Mouse (Mus musculus) left cerebral cortex, postnatal 14 days (tissue): ENCODE data around the gene Srpk2. TPM values are rescaled to one million over a fixed set of nuclear protein-coding genes. Genes with fewer than 3 reads are reported as not detected.

Experiments used
- DNase-seq, 2 experiments: peaks; one replicate each; pipeline ENCODE4 v3.0.0; 2021 to 2022; ENCODE audit warnings: low spot score in 2 of 2, mixed read lengths in 1 of 2
- intact Hi-C: fragments of 180-260 bp; cut with DNase I; formaldehyde crosslinking; loops from one replicate; pipeline ENCODE4 v1.15.1; 2025
- total RNA-seq, 2 experiments: library from RNA; stranded (reverse); gene quantifications; 2 replicates each; pipeline ENCODE4 v1.2.3; 2021

The Srpk2 gene
- total RNA-seq, 2 experiments from 2014 or later = 182 to 186 TPM

GRCm38 (mm10) chr5:23518673-23519072 is 165.7 kb downstream of the Srpk2 start:
- intact Hi-C loops = no loop called here
- no peak for DNase-seq

DNA sequence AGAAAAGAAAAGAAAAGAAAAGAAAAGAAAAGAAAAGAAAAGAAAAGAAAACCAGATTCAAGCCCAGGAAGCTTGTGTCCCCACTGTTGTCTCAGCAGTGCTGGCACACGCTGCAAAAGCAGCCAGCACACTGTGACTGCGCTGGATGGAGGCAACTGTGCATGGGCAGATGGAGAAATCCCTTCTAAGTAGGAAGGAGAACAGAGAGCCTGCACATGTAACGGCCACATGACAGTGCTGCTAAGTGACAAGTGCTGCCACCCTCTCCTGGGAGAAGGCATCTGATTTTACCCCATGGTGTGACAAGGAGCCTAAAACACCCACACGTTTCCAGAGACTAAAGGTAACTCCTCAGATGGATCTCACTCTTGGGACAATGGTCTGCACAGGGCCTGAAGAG is 166.6 kb downstream of the Srpk2 start:
- intact Hi-C loops = no loop called here
- DNase-seq = peak; percentile 61 to 74

DNA sequence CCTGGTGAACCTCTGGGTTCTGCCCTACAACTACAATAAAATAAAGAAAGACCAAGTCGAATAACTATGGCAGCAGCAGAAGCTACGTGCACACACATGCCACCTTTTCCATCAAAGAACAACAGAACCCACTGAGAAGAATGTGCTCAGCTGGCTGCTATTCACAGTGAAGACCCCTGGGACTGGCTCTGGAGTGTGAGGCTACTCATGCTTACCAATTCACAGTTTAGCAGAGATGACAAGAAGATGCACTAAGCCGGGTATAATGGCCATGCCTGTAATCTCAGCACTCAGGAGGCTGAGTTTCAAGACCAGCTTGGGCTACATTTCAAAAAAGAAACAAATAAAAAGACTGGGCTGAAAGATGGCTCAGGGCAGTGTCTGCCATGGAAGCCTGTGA is 167.5 kb downstream of the Srpk2 start:
- no peak for DNase-seq
- intact Hi-C loops = no loop called here

DNA sequence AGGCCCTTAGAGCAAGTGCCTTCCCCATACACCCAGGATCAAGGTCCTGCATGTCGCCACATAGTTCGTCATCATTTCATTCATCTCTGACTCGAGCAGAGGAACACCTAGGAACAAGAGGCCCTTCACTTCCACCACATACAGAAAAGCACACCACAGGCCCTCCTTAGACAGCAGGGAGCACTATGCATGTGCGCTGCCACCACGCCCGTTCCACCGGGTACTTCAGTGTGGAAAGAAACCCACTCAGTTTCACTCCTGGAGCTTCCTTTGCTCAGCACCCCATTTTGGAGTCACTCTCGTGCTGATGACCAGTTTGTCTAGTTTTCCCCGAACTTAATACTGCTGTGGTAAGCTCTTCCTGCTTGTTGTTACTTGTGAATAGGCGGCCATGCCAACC is 169.4 kb downstream of the Srpk2 start:
- DNase-seq = no peak
- intact Hi-C loops = no loop called here

GRCm38 (mm10) chr5:23513468-23513867 is 170.9 kb downstream of the Srpk2 start:
- intact Hi-C loops = no loop called here
- DNase-seq = no peak

GRCm38 (mm10) chr5:23512556-23512955 is 171.9 kb downstream of the Srpk2 start:
- no peak for DNase-seq
- intact Hi-C loops = no loop called here

DNA sequence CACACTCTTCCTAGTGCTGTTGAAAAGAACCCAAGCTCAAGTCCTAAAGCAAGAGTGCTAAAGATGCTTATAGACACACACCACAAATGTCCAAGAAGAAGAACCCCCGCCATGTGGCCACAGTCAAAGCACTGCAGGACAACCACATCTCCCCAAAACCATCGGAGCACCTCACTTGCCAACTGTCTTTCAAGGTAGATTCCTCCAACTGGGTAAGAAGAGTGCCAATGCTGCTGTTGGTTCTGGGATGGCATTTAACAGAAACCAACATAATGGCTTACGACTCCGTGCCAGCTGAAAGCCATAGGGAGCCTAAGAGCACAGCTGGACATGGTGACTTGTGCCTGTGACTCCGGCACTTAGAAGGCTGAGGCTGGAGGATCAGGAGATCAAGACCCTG is 173.0 kb downstream of the Srpk2 start:
- no peak for DNase-seq
- intact Hi-C loops = no loop called here

DNA sequence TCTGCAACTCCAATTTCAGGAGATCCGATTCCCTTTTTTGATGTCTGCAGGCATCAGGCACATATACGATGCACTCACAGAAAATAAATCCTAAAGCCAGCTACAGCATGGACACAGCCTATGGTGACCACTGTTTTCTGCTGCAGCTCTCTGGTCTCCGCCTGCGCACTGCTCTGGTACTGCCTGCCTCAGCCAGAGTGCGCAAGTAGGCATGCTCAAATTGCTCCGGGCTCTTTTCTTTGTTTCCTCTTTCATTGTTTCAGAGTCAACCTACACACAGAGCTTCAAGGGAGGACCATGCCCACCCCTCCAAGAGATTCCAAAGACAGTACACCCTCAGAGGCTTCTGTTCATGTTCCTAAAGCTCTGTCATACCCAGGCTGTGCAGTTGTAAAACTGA is 175.8 kb downstream of the Srpk2 start:
- intact Hi-C loops = no loop called here
- DNase-seq = no peak

DNA sequence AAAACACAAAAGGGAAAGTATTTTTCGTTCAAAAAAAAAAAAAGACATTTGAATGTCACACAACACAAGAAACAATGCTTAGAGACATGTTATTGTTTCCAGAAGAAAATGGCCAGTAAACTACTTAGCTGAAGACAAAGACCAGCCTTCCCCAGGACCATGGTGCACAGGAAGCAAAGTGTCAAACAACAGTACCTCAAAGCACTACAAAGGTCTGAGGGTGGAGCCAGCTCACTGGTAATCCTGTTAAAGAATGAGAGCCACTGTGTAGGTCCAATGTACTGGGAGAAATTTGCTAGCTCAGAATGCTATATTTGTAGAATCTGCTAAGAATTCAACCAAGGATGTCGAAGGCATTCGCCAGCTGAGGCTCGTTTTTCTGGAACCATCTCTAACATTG is 177.2 kb downstream of the Srpk2 start:
- no peak for DNase-seq
- intact Hi-C loops = no loop called here

DNA sequence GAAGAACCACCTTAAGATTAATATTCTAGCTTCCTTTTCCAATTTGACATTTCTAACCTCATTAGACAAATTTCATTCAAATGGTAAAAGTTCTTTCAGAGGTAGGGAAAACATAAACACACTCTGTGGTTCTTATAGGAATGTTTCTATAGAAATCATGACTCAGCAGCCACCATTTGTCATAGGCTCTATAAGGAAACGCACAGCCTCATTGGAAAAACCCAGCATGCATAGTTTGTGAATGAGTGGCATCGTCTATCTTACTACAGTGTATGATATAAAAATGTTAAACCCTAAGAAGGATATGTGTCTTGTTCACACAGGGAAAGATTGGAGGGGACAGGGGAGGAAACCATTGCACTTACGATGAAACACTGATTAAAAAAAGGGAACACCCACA is 178.8 kb downstream of the Srpk2 start:
- intact Hi-C loops = no loop called here
- no peak for DNase-seq

- intact Hi-C loops = no loop called here
- no peak for DNase-seq
These were observed 182.0 kb downstream of the Srpk2 start for GRCm38 (mm10) chr5:23502317-23502937.

DNA sequence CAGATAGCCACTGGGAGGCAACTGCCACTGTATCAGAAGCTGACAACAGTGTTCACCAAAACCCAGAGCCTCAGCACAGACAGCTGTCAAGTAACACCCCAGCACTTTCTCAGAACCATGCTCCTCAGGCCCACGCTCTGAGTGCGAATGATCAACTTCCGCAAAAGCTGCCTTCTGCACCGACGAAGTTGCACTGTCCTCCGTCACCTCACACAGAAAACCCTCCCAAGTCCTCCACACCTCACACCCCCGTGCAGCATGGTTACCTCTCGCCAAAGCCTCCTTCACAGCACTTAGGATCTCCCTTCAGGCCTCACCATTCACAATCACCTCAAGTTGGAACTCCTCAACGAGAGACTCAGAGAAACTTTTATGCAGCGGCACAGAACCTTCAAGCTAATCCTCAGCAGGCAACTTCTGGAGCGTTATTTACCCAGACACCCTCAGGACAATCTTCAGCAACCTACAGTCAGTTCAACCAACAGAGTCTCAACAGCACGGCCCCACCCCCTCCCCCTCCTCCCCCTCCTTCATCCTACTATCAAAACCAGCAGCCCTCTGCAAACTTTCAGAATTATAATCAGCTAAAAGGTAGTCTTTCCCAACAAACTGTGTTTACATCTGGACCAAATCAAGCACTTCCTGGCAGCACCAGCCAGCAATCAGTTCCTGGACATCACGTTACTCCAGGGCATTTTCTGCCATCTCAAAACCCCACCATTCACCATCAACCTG is 182.7 kb downstream of the Srpk2 start:
- intact Hi-C loops = no loop called here
- DNase-seq = no peak

DNA sequence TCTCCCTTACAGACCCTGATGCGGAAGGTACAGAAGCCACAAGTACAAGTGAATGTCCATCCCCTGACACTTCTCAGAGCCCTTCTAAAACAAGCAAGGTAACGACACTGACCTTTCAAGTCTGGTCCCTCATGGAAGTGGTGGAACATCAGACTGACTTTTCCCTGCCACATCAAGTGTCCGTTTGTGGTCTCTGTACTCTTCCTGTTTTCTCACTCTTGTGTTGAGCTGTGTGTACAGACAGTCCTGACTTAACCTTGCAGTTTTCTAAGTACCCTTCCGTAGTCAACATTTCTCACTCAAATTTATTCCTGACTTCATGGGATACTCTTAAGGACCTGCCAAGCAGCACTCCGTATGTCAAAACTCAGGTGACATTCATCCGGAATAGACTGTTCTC is 183.7 kb downstream of the Srpk2 start:
- intact Hi-C loops = no loop called here
- no peak for DNase-seq

- DNase-seq = no peak
- intact Hi-C loops = no loop called here
These were observed 185.2 kb downstream of the Srpk2 start for GRCm38 (mm10) chr5:23499257-23499656.

DNA sequence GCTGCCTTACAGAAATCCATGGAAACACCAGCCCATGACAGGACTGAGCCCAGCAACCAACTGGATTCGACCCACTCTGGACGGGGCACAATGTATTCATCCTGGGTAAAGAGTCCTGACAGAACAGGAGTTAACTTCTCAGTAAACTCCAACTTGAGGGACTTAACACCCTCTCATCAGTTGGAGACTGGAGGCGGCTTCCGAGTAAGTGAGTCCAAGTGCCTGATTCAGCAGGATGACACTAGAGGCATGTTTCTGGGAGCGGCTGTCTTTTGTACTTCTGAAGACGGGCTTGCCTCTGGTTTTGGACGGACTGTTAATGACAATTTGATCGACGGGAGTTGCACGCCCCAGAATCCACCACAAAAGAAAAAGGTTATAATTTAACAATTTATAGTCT is 186.5 kb downstream of the Srpk2 start:
- intact Hi-C loops = no loop called here

GRCm38 (mm10) chr5:23496933-23497332 is 187.5 kb downstream of the Srpk2 start:
- no peak for DNase-seq
- intact Hi-C loops = no loop called here

More for the DNA sequence above, 186.5 kb downstream of the Srpk2 start:
- no peak for DNase-seq

DNA sequence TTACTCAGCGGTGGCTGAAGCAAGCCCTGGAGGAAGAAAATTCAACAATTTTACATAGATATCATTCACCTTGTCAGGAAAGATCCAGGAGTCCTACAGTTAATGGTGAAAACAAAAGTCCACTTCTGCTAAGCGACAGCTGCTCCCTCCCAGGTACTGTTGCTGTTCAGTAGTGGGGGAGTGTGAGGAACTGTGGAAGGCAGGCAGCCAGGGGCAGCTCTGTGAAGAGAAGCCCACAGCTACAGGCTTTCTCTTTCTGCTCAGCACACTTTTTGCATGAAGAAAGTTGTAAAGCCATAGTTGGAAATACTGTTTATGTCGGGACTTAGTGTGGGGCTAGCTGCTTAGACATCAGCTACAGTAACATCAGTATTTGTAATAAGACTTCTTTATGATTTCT is 188.0 kb downstream of the Srpk2 start:
- DNase-seq = no peak
- intact Hi-C loops = no loop called here

DNA sequence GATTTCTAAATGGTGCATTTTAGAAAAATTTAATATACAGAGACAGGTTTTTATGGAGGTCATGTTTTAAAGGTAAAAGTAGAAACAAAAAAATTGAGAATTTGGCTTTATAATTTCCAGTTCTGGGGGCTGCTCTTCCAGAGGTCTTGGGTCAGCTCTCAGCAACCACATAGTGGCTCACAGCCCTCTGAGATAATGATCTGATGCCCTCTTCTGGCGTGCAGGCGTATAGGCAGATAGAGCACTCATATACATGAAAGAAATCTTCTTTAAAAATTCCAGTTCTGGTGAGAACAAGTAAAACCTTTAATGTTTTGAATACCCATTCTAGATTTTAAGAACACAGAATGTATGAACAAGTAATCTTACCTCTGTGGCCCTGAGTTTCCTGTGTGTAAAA is 193.6 kb downstream of the Srpk2 start:
- intact Hi-C loops = loop anchor here (5.0 kb wide), 1 partner anchor 73 kb away; no protein-coding TSS in a partner anchor
- DNase-seq = no peak

DNA sequence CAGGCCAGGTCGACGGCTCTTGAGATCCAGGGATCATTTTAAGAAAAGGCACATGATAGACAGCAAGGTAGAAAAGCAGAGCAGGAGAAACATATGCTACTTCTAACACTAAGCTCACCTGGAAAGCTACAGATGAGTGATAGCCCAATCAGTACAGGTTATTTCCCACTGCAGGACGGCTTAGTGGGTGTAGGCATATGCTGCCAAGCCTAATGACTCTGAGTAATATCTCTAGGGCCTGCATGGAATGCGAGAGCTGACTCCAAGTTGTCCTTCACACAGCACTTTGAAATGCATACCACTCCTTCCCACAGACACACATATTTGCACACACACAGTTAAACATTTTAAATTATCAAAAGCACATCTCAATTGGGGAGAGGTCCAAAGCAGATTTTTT is 195.2 kb downstream of the Srpk2 start:
- intact Hi-C loops = no loop called here
- DNase-seq = no peak

DNA sequence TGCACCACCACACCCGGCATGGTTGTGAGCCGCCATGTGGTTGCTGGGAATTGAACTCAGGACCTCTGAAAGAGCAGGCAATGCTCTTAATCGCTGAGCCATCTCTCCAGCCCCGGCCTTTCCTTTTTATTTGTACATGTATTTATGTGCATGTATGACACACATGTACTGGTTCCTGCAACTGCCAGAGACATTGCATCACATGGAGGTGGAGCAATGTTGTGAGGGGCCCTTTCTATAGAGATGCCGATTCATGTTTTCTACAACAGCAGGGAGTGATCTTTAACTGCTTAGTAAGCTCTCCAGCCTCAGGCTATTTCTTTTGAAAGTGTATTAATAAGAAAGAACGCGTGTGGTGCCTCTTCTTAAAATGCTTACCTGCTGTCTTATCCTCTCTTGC is 200.6 kb downstream of the Srpk2 start:
- no peak for DNase-seq
- intact Hi-C loops = no loop called here

- intact Hi-C loops = no loop called here
These were observed 211.1 kb downstream of the Srpk2 start for GRCm38 (mm10) chr5:23473098-23473873.

More at GRCm38 (mm10) chr5:23473098-23473873, 211.1 kb downstream of the Srpk2 start:
- no peak for DNase-seq
